Comparison of ENCODE assay signal across 27 mouse cellular contexts in genomic region chr10:51941192-51941591, GRCm38 (mm10).
"Had no signal": no experiment of that assay in that cellular context is flagged by ENCODE, and none has a peak within 500 bp of the region (broad histone marks: within the 10 kb centered on the region; RNA-seq: fewer than 3 reads in every experiment).

No protein-coding gene starts in this region.

- H3K36me3 ChIP-seq: heart, embryonic 13.5 days; heart, embryonic 15.5 days; hindbrain, embryonic 13.5 days; hindbrain, embryonic 15.5 days; kidney, embryonic 15.5 days; limb, embryonic 15.5 days; liver, embryonic 12.5 days had no signal

- H3K9me3 ChIP-seq: heart, embryonic 13.5 days; heart, embryonic 15.5 days; hindbrain, embryonic 13.5 days; hindbrain, embryonic 15.5 days; kidney, embryonic 15.5 days; limb, embryonic 15.5 days; liver, embryonic 12.5 days had no signal

- H3K4me1 ChIP-seq: hindbrain, embryonic 13.5 days; hindbrain, embryonic 15.5 days; kidney, embryonic 15.5 days; limb, embryonic 15.5 days; liver, embryonic 12.5 days had no signal

- H3K4me2 ChIP-seq: heart, embryonic 11.5 days; heart, embryonic 13.5 days; heart, embryonic 15.5 days; hindbrain, embryonic 13.5 days; hindbrain, embryonic 15.5 days; kidney, embryonic 15.5 days; limb, embryonic 15.5 days; liver, embryonic 12.5 days had no signal

- DNase-seq: gastrocnemius, postnatal 14 days; gastrocnemius, postnatal 36 days; heart, adult 11 months; heart, adult 2 months; heart, postnatal 14 days; heart, postnatal 36 days; kidney, adult 11 months; kidney, adult 2 months; kidney, adult 9 months; kidney, postnatal 14 days; kidney, postnatal 36 days; layer of hippocampus, adult 9-11 months; layer of hippocampus, postnatal 36 days; left cerebral cortex, postnatal 4 days had no signal

- H3K27me3 ChIP-seq: heart, embryonic 13.5 days; heart, embryonic 15.5 days; hindbrain, embryonic 13.5 days; hindbrain, embryonic 15.5 days; kidney, embryonic 15.5 days; limb, embryonic 15.5 days; liver, embryonic 12.5 days had no signal

- H3K9ac ChIP-seq: heart, embryonic 13.5 days; heart, embryonic 15.5 days; hindbrain, embryonic 13.5 days; hindbrain, embryonic 15.5 days; kidney, embryonic 15.5 days; limb, embryonic 15.5 days; liver, embryonic 12.5 days; liver, embryonic 14.5 days had no signal

- H3K4me3 ChIP-seq: heart, adult 2 months; heart, embryonic 13.5 days; heart, embryonic 15.5 days; hindbrain, embryonic 13.5 days; hindbrain, embryonic 15.5 days; kidney, embryonic 15.5 days; layer of hippocampus, adult 2 months; limb, embryonic 15.5 days; liver, embryonic 12.5 days had no signal

- H3K27ac ChIP-seq: heart, adult 2 months; heart, embryonic 13.5 days; heart, embryonic 15.5 days; hindbrain, embryonic 13.5 days; hindbrain, embryonic 15.5 days; hindbrain, postnatal 0 days; kidney, embryonic 15.5 days; kidney, postnatal 0 days; layer of hippocampus, adult 2 months; limb, embryonic 15.5 days; liver, embryonic 12.5 days; liver, embryonic 14.5 days had no signal

- ATAC-seq: hindbrain, postnatal 0 days; intestine, embryonic 16.5 days; liver, embryonic 12.5 days had no signal
